Mouse (Mus musculus) right cerebral cortex, adult 2 months (tissue): Measurements from ENCODE around the gene Bahcc1.
A peak's percentile ranks its signal among the peaks of the same experiment; 100 is the strongest.

ENCODE experiments used
- DNase-seq, 2 experiments: peaks; one replicate each; pipeline ENCODE4 v3.0.0; 2021 to 2022; ENCODE audit warnings: low spot score in 2 of 2

Bahcc1 gene

DNA sequence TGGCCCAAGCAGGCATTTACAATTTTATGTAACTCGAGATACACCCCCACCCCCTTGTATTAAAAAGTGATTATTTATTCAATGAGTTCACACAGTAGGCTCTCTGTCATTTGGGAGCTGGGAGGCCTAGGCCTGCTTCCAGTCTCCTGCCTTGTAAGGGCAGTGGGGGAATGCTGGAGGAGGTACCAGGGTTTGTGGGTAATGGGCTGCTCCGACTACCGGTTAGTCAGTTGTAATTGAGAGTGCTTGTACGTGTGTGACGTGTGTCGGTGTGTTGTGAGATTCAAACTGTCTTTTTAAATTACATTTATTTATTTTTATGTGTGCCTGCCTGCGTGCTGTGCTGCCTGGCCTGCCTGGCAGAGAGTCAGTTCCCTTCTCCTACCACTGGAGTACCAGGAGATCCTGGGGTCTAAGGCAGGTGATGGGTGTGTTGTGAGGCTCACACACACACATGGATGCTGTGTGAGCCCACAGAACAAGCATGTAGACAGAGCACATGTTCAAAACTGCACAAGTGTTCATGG is 3.8 kb upstream of the Bahcc1 start:
- DNase-seq, result no peak

DNA sequence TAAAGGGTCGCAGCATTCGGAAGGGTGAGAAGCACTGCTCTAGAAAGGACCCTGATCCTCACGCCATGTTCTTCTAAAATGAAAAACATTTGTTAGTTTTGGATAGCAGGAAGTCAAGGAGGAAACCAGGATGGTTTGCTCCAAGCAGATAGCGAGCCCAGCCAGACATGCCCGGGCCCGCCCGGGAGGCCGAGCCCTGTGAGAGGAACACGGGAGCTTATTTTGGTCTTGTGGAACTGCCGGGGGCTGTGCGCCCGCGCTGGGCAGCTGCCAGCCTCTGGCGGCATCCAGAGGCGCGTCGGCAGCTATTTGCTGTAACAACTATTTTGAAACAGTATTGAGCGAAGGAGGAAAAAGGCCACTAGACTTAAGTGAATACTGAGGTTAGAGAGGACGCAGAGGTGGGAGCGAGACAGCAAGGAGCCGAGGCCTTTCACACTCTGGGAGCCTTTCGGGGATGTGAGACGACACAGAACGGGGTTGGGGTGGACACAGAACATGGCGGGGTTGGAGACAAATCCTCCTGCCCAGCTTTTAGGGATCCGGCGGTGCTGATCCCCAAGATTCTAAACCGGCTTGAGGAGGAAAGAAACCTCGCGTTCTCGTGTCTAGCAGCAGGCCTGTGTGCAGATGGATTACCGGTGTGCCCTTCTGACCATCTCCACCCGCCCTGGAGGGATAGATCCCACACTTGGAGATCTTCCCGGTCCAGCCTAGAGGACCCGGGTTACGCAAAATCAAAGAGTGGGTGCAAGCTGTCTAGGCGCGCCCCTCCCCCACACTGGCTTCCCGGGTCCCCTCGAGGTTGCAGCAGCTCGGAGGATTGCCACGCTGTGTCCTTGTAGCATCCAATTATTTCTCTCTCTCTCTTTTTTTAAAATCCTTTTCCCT is 2.6 kb upstream of the Bahcc1 start:
- DNase-seq, result peak; percentile 68 to 76

DNA sequence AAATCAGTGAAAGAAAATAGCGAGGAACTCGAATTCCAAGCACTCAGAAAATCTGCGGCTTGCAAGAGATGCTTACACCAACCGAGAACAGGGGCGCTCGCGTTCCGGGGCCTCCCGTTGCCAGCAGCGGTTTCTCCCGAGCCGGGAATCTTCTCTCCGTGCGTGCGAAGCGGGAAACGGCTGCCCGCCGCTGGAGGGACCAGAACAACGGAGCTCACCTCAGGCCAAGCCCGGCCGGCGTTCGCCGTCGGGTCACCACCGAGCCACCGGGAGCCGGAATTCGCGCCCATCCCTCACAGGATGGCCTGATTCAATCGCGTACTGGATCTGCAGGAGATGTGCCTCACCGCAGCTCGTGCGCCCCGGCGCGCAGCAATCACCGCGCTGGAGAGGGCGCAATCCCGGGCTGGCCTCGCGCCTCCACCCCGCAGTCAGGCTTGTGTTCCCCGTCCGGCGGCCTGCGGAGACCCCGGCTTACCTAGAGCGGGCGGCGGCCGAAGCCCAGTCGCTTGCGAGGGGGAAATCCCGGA is 1.8 kb upstream of the Bahcc1 start:
- DNase-seq, result peak; percentile 55 to 62

DNA sequence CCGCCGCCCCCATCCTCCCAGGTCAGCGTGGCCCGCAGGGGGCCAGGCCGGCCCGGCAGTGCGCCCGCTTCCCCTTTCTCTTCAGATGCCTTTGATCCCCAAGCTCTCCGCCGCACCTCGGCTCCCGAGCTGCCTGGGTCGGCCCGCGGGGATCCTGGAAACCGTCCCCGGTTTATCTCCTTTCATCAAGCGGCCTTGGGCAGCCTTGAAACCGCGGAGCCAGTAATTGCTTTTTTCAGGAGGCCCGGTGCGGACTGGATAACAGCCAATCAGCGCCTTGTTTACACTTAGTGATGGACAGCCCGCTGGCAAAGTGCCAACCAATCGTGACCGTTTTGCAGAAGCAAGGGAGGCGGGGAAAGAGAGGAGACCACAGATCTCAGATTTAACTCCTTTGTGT is 1.4 kb upstream of the Bahcc1 start:
- peak; percentile 100 for DNase-seq

DNA sequence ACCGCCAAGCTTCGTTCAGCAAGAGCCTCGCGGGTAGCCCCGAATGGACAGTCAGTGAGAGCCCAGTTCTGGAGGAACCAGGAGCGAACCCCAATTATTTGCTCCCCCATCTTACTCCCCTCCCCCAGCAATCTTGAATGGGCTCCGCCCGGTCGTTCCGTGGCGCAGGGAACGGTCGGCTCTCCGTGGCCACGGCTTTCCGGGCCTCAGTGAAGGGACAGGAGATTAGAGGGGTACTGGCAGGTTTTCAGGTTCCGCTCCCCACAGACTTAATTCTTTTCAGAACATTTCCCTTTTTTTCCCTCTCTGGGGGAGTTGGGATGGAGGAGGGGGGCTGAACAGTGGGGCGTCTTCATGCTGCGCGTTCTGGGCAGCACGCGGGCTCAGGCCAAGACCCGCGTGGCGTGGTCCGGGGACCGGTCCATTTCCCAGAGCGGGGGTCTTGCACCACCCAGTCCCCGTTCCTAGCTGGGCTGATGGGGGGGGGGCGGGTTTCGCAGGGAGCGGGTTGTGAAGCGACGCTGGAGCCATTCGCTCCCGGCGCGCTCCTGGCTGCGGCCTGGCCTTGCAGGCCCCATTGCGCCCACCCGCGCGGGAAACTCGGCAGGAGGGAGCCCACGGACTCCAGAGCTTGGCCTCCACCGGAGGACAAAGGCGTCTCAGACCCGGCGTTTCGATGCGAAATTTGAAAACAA is 841 bp downstream of the Bahcc1 start:
- DNase-seq, result peak; percentile 43 to 71

DNA sequence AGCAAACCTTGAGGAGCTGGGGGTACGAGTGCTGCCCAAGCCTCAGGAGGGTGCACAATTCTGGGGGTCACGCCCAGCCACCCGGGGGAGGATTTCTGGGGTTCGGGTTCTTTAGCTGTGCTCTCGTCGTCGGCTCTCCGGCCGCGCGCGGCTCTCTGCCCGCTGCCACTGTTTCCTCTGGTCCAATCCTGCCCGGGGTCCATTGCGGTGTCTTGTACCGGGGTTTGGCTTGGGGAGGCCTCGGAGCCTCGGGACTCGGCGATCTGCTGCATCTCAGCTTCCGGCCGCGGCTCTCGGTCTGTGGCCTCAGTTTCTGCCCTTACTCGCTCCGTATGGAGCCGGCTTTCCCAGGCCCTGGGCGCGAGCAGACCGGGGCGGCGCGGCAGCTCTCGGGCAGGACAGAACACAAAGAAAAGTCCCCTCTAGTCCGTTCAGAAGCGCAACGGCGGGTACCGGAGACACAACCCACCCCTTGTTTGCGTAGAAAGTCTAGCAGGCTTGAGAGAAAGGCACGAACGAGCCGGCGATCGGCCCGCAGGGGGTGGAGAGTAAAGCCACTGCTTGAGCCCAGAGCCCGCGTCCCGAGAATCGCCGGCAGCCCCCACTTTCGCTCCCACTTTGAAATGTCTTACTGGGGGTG is 1.5 kb downstream of the Bahcc1 start:
- peak in 1 of 2 experiments; percentile 67 for DNase-seq

DNA sequence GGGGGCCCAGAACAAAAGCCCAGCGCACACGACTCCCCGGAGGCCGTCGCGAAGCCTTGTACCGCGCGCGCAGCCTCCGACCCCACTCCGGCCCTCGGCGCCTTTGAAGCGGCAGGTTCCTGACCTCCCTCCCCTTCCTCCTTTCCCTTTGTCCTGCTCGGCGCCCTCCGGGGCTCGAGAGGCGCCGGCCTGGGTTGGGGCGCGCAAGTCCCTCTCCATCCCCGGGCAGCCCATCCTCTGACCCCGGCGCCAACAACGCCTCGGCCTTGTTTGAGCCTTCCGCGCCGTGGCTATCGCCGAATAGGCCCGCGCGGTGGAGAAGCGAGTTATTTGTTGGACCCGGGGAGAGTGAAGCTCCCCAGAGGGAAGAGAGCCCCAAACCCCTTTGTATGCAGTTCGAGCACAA is 2.0 kb downstream of the Bahcc1 start:
- DNase-seq, result peak in 1 of 2 experiments; percentile 57

DNA sequence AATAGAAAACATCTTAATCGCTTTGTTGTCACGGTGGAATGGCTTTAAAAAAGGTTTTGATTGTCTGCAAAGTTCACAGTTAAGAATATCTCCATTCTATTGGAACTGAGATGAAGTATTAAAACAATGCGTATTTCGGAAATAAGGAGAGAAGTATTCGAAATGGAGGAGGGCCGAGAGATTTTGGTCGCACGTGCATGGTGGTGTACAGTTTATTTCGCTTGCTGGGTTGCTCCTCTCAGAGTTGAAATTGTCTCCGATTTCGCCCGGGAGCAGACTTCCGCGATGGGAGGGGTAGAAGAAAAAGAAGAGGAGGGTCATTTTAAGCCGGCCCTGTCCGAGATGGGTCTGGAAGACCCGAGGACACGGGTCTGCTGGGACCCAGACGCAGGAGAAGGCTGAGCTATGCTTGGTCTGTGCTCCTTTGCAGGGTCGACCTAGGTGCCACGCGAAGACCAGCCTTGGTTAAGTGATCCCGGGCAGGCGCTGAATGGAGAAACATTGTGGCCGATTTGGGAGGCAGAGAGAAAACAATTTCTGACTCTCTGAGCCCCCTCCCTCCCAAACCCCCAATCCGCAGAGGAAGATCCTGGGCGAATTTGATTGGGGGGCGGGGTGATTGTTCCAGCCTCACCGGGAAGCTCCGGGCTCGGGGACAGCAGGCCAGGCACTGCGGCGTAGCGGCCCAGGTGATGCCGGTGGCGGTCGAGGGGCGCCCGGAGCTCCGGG is 2.8 kb downstream of the Bahcc1 start:
- DNase-seq, result peak; percentile 53 to 71

DNA sequence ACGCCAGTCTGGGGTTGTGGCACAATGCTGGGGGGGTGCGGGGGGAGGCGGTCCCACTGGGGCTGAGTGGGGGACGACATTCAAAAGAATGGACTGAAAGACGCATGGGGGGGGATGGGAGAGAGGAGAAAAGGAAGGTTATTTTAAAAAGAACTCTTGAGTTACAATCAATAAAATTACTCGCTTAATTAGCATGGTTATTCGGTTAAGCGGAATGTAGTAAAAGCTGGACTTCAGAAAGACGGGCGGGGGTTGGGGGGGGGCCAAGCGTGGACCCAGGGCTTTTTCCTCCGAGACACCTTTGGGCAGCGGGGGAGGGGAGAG is 3.3 kb downstream of the Bahcc1 start:
- DNase-seq, result no peak

DNA sequence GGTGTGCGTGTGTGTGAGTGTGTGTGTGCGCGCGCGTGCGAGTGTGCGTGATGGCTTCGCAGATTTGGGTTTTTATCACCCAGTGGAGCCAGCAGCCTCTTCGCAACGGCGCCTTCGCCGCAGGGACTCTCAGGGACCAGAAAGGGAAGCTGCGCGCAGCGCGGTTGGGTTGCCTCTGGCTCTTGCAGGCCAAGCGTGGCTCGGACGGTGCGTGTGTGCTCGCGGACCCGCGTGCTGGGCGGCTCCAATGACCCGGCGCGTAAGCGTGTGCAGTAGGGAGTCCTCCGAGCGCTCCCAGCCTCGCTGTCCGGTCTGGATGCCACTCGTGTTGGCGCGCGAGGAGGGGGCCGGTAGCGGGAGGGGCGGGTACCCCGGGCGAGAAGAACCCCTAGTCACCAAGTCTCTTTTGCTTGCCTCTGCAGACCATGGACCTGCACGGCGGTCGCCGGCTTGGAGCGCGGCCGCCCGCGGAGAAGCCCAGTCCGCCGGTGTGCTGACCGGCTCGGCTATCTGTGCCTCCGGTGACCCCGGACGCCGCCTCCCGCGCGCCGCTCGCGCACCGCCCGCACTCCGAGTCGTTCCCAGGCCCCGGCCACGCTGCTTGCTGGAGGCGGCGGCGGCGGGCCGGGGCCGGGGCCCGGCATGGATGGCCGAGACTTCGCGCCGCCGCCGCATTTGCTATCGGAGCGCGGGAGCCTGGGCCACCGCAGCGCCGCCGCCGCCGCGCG is 3.9 kb downstream of the Bahcc1 start:
- peak; percentile 62 to 74 for DNase-seq

DNA sequence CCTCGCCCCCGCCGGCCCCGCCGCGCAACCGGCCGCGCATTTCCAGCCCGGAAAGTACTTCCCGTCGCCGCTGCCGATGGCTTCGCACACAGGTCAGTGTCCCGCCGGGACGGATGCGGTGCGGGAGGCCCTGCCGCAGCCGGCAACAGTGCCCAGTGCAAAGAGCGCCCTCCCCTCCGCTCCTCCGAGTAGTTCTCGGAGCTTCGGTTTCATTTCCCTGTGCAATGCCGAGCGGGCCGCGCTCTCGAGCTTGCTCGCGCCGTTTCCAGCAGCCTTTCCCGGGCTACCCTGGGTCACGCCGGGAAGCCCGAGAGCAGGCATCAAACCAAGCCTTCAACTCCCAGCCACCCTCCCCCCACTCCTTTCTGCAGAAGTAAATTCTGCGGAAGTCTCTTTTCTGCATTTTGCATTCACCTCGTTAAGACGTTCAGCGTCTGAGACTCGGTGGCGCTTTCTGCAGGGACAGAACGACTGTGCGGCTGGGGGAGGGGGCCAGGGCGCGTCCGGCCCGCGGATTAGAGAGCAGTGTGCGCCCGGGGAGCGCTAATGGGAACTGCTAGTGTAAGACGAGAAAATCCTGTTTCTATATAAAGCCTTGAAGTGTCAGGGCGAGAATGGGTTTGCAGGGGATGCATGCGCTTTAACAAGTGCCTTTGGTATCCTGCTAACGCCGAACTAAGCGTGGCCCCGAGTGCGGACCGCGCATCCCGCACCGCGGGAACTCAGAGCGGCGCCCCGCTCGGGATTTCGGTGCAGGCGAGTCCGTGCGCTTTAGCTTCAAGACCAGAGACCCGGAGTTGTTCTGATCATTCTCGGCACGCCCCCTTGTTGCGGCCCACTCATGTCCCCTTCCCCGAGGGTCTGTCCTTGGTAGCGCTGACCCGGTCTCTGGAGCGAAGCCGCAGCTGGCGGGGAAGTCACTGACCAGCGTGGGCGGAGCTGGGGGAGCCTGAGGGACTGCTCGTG is 4.7 kb downstream of the Bahcc1 start:
- DNase-seq, result peak in 1 of 2 experiments; percentile 66

DNA sequence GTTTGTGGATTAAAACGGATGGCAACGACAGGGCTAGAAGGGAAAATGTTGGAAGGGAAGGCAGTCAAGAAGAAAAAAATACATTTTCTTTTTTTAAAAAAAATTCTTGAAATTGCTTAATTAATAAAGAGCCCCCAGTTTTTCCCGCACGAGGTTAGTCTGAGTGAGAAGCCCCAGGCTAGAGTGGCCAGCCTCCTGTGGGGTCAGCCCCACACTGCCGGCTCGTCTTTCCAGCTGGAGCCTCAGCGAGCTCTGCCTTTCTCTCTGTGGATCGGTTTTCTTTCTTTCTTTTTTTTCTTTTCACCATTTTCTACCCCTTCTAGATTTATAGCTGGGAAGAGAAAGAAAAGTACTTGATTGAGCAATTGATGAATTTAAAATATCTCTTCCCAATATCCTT is 5.6 kb downstream of the Bahcc1 start:
- no peak for DNase-seq

DNA sequence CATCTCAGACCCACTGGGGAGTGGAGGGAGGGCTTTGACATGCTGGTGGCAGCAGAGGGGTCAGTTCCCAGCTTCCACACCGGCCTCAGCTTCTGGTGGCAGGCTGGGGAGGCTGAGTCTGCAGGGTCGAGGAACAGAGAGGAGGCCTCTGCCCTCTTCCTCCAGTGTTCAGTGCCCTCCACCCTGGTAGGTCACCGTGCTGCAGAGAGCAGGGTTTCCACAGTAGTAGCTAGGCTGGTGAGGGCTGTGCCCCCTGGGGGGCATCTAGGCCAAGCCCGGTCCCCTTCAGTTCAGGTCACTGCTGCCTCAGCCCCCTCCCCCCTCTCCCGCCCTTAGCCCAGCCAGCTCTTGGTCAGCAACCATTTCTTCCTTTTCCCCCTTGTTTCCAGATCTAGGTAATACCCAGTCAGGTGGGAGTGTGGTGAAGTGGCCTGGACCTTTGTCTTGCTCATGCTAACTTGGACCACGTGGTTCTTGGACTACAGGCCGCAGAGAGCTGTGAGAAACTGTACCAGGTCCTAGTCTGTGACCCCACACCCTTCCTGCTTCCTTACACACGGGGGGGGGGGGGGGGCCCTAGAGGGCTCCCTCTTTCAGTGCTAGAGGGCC is 6.1 kb downstream of the Bahcc1 start:
- no peak for DNase-seq

DNA sequence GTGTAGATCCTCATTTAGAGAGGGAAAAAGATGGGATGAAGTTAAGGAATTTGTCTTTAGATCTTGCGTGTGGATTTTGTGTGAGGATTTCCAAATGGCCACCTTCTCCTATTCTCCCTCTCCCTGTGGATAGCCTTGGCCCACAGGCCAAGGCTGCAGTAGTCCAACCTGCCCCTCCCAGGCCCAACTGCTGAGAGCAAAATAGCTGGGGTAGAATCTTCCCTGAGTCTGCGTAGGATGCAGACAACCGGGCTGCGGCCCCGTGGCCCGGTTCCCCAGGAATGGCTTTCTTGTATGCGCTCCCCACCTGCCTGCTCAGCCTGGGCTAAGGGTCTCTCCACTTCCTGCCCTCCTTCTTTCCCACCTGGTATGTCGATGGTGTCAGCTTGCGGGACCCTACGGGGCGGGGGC is 6.8 kb downstream of the Bahcc1 start:
- DNase-seq, result no peak

DNA sequence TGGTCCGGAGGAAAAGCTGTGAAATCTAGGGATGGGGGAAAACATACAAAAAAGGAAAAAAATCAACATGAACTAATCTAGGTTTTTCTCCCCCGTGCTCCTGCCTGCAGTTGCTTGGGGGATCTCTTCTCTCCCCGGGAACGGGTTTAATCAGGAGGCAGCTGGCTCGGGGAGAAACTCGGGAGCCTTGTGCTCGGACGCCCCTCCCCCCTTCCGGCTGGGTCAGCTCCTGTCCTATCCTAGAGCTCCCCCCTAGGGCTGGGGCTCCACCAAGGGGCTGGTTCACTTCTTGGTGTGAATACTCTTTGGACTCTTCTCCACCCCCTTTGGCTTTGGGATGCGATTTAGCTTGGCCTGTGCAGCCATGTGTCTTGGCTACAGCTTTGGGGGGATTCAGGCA is 7.5 kb downstream of the Bahcc1 start:
- DNase-seq, result peak; percentile 46 to 76

DNA sequence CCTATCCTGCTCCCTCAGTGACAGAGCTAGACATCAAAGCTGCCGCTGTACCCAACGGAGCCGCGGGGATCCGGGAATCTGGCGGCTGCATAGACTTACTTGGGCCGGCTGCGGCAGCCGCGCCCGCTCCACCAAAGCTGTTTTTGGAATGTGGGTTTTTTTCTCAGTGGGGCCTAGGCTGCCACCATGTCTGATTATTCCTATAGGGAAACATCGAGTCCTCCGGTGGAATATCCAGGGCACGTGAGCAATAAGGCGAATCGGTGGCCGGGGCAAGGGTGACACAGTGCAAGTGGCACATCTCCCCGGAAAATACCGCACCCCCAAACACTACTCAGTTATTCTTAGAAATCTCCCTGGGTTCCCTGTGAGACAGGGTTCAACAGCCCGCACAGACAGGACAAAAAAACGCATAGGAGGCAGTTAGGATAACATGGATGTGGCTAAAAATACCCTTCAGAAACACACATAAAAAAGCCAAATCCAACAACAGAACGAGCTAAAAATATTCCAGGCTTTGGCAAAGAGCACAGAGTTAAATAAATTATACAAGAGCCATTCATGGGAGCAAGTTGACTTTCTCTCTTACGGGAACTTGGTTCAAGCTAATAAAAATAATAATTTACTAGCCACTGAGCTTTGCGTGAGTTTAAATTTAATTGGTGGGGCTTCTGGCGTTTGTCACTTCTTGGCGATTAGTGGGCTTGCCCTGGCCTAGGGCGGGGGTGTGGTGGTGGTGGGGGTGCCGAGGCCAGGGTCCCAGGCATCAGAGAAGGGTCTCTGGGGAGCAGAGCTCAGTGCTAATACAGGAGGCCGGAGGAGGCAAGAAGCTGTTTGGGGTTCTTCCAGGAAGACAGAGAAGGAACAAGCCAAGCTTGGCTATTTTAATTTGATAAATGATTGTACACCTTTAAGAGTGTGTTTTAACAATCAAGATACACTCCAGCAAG is 8.5 kb downstream of the Bahcc1 start:
- peak; percentile 43 to 58 for DNase-seq

DNA sequence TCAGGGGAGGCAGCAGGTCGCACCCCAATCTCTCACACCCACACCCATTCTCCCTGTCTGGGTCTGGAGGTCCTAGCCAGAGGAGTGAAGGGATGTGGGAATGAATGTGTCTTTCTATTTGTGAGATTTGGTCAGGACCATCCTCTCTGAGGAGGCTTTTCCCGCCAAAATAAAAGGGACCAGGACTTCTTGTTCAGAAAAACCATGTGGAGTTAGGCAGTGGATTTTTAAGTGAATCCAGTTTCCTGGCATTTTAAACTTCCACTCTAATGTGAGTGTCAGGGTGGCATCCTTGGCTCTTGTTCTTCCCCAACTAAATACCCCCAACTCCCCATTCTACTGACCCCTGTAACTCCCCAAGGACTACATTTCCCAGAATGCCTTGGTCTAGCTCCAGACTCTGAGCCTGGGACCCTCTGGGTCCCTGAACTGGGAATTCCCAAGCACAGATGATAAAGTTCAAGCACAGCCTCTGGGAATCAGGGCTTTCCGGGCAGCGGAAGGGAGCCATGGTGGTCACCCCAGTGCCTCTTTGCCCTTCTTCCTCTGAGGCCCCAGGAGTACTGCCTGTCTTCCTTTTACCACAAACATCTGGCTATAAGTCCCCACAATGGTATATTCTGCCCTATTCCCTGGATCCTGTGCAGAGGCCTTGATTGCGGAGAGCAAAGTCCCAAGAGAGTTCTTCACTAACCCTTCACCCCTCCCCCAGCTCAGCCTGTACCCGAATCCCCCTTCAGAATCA is 9.4 kb downstream of the Bahcc1 start:
- no peak for DNase-seq
